Mouse (Mus musculus) small intestine, adult 10 weeks (tissue): ENCODE data around the gene Gm28576. TPM values are rescaled to one million over a fixed set of nuclear protein-coding genes. Genes with fewer than 3 reads are reported as not detected.

Experiments
- polyA plus RNA-seq: library from polyadenylated mRNA; stranded (reverse); fragments of 350-450 nt; fragmentation: Illumina TruSeq; extraction: RNeasy Lipid Tissue Mini Kit (QIAGEN cat#74804); gene quantifications from one replicate; pipeline ENCODE4 v1.2.3, GENCODE M21; 2014; ENCODE audit warnings: low replicate concordance

Gm28576 gene
- not detected for polyA plus RNA-seq

GRCm38 (mm10) chrY:7722641-7723040, at the start of gene Gm28576:
TSS of gene Gm28576 (plus strand) at chrY:7722941.

Other genes starting within 250 kb of the Gm28576 start
- not detected for gene Gm20826, start 84.5 kb upstream of the Gm28576 start, polyA plus RNA-seq